Mouse (Mus musculus) liver, adult 2 months (tissue): ENCODE measurements around the gene Flna. TPM values are rescaled to one million over a fixed set of nuclear protein-coding genes. Genes with fewer than 3 reads are reported as not detected.

Experiments
- DNase-seq: peaks from one replicate; pipeline ENCODE4 v3.0.0-alpha.2; 2011; ENCODE audit warnings: low read depth, low spot score; ENCODE audit errors: extremely low read depth
- H3K27ac ChIP-seq: fragments of 200-500 bp; replicated peaks from 2 replicates; pipeline ENCODE4 v1.5.1; 2012; ENCODE audit warnings: low read depth, mild to moderate bottlenecking, control low read depth, inconsistent platforms, low read length; ENCODE audit not compliant: insufficient read depth
- H3K27me3 ChIP-seq: fragments of 200-500 bp; 2 replicates; pipeline ENCODE4 v1.6.1; 2012; ENCODE audit warnings: mild to moderate bottlenecking, moderate library complexity, low read length, inconsistent platforms; ENCODE audit not compliant: control insufficient read depth, insufficient read depth
- H3K36me3 ChIP-seq: fragments of 200-500 bp; 2 replicates; pipeline ENCODE4 v1.6.1; 2012; ENCODE audit warnings: low read length, inconsistent platforms; ENCODE audit not compliant: control insufficient read depth, insufficient read depth
- H3K4me1 ChIP-seq: fragments of 200-500 bp; 2 replicates; pipeline ENCODE4 v1.6.1; 2011; ENCODE audit warnings: low read length; ENCODE audit not compliant: control insufficient read depth, insufficient read depth
- H3K4me3 ChIP-seq: fragments of 200-500 bp; 2 replicates; pipeline ENCODE4 v1.5.1; 2011; ENCODE audit warnings: low read depth, mild to moderate bottlenecking, control low read depth, low read length, moderate library complexity; ENCODE audit not compliant: insufficient read depth
- H3K79me2 ChIP-seq: fragments of 200-500 bp; 2 replicates; pipeline ENCODE4 v1.6.1; 2012; ENCODE audit warnings: inconsistent platforms, mild to moderate bottlenecking, low read length, moderate library complexity; ENCODE audit not compliant: control insufficient read depth, insufficient read depth
- H3K9ac ChIP-seq: fragments of 200-500 bp; 2 replicates; pipeline ENCODE4 v1.6.1; 2012; ENCODE audit warnings: low read depth, mild to moderate bottlenecking, control low read depth, inconsistent platforms, low read length
- CTCF ChIP-seq: fragments of 200-500 bp; IDR thresholded peaks from 2 replicates; pipeline ENCODE4 v1.5.1; 2011; ENCODE audit warnings: low read depth, low read length, control low read depth
- POLR2A ChIP-seq: fragments of 200-500 bp; IDR thresholded peaks from 2 replicates; pipeline ENCODE4 v1.6.1; 2011; ENCODE audit warnings: low read length, control low read depth; ENCODE audit not compliant: insufficient read depth; ENCODE audit errors: extremely low read depth
- WGBS: fragments of 180-500 bp; shearing (Covaris S2); methylation state at CpG from one replicate; pipeline ENCODE4 v1.1.7; 2018; 5-methylcytosine and 5-hydroxymethylcytosine counted together
- polyA plus RNA-seq: library from polyadenylated mRNA; depleted of rRNA; stranded (reverse); fragments of >200 nt; gene quantifications from 2 replicates; pipeline ENCODE4 v1.2.3, GENCODE M21; 2012
- total RNA-seq: library from RNA; depleted of rRNA; stranded (reverse); fragments of >200 nt; gene quantifications from 2 replicates; pipeline ENCODE4 v1.2.3, GENCODE M21; 2014

Flna gene
- total and polyA plus RNA-seq, 2 experiments = 24.4 to 34.8 TPM

DNA sequence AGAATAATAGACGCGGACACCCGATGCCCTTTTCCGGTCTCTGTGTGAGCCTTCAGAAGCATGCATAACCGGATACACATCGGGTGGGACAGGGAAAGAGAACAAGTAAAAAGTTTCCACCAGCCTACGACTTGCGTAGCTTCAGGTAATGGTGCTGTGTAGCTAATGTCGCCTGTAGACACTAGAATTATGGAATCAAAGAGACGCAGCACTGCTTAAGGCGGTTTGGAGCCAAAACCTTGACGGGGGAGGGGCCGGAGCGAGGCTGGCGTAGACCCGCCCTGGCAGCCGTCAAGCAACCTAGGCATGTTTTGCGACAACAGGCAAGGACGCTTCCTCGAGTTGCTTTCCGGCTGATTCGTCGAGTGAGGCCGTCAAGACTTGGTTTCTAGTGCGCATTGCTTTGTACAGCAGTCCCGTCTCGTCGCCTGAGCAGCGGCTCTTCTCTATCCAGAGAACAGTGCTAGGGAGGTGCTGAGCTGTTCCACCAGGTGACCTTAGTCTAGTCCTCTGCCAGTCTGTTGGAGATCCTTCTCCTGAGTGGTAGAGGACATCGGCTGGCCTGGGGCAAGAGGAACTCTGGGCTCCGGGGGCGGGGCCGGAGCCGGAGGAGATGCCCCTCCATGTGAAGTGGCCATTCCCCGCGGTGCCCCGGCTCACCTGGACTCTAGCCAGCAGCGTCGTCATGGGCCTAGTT lies 32.9 kb upstream of the Flna start:
- peaks cover 6% of the 10 kb centered on the region; the same call in 1 of the 2 replicates for H3K4me1 ChIP-seq
- no peaks in the 10 kb centered on the region for H3K27me3 ChIP-seq
- WGBS = 0% methylated on average over 39 of the region's 39 CpGs
- H3K4me3 ChIP-seq = peak overlapping the region; percentile 67
- peak overlapping the region; percentile 91 for H3K9ac ChIP-seq
- H3K36me3 ChIP-seq = no peaks in the 10 kb centered on the region
- TF ChIP-seq CTCF = no peak
- TF ChIP-seq POLR2A = peak; percentile 51; the same call in 1 of the 2 replicates
- peak; percentile 80 for DNase-seq
- peaks cover 3% of the 10 kb centered on the region; the same call in 1 of the 2 replicates for H3K79me2 ChIP-seq
- H3K27ac ChIP-seq = peak overlapping the region; percentile 92

- TF ChIP-seq CTCF (no peak), POLR2A (peak; percentile 34; the same call in 1 of the 2 replicates)
- peak within 1 kb of the TSS; percentile 91 for H3K9ac ChIP-seq
Measured at GRCm38 (mm10) chrX:74281732-74282394, 32.2 kb upstream of the Flna start, which contains the start of the genes Taz and Dnase1l1. Gene Taz (plus strand): TSS chrX:74281912. Gene Dnase1l1 (minus strand): TSS chrX:74282337.

DNA sequence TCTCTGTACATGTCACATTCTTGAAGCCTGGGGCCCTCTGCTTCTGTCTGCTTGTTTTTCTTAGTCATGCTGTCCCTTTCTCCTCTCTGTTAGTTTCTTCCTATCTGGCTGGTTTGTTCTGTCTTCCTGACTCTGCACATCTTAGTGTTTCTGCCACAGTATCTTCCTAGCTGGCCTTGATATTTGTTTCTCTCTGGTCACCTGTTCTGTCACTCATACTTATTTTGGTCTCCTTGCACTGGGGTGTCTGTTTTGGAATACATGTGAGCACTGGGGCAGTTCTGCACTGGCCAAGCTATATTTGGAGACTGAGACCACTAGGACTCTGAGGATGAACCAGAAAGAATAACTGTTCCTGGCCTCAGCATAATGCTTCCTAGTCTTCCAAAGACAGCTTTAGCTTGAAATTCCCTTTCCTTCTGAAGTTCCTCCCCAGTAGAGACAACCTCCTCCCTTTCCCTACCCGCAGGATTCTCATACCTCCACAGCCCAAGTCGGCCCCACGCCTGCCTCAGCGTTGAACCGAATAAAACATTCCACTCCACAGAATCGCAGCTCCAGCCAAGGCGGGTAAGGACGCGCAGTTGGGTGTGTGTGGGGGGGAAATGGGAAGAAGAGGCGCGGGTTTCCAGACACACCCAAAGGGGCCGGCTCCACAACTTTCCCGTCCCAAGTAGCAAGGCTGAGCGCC lies 31.6 kb upstream of the Flna start:
- WGBS = under 1% methylated on average over 13 of the region's 14 CpGs
- peak overlapping the region; percentile 67 for H3K4me3 ChIP-seq
- H3K4me1 ChIP-seq = peaks cover 6% of the 10 kb centered on the region; the same call in 1 of the 2 replicates
- H3K36me3 ChIP-seq = no peaks in the 10 kb centered on the region
- TF ChIP-seq CTCF (no peak), POLR2A (no peak)
- DNase-seq = no peak
- H3K27me3 ChIP-seq = no peaks in the 10 kb centered on the region
- H3K27ac ChIP-seq = peak overlapping the region; percentile 52
- peaks cover 3% of the 10 kb centered on the region; the same call in 1 of the 2 replicates for H3K79me2 ChIP-seq
- H3K9ac ChIP-seq = peak overlapping the region; percentile 59

More at GRCm38 (mm10) chrX:74281732-74282394, 32.2 kb upstream of the Flna start, which contains the start of the genes Taz and Dnase1l1:
- DNase-seq = peak; percentile 88
- WGBS = under 1% methylated on average over 16 of the region's 16 CpGs
- peak within 1 kb of the TSS; percentile 92 for H3K27ac ChIP-seq
- no peaks in the 10 kb centered on the region for H3K27me3 ChIP-seq
- peaks cover 3% of the 10 kb centered on the region; the same call in 1 of the 2 replicates for H3K79me2 ChIP-seq
- peak within 1 kb of the TSS; percentile 67 for H3K4me3 ChIP-seq
- H3K4me1 ChIP-seq = peaks cover 6% of the 10 kb centered on the region; the same call in 1 of the 2 replicates
- H3K36me3 ChIP-seq = no peaks in the 10 kb centered on the region

DNA sequence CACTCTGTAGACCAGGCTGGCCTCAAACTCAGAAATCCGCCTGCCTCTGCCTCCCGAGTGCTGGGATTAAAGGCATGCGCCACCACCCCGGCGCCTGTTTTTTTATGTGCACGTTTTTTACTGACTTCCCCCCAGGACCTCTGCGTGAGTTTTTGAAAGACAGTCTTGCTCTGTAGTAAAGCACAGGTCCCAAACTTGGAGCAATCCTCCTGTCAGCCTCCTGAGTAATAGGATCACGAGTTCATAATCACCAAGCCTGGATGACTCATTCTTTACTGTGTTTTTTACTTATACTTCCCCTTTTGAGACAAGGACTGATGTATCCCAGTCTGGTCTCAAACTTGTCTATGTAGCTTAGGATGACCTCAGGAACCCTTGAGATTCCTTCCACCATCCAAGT lies 28.3 kb upstream of the Flna start:
- TF ChIP-seq CTCF = no peak
- TF ChIP-seq POLR2A = no peak
- H3K27ac ChIP-seq = no peak overlapping the region
- H3K9ac ChIP-seq = no peak overlapping the region
- no peaks in the 10 kb centered on the region for H3K27me3 ChIP-seq
- H3K4me1 ChIP-seq = peaks cover 1% of the 10 kb centered on the region; the same call in 1 of the 2 replicates
- 83% methylated on average over 8 of the region's 8 CpGs for WGBS
- no peaks in the 10 kb centered on the region for H3K79me2 ChIP-seq
- H3K4me3 ChIP-seq = no peak overlapping the region
- peaks cover 3% of the 10 kb centered on the region; the same call in 1 of the 2 replicates for H3K36me3 ChIP-seq
- DNase-seq = no peak

GRCm38 (mm10) chrX:74273422-74274322 lies 24.1 kb upstream of the Flna start:
- no peaks in the 10 kb centered on the region for H3K79me2 ChIP-seq
- TF ChIP-seq POLR2A (no peak), CTCF (no peak)
- H3K27me3 ChIP-seq = no peaks in the 10 kb centered on the region
- H3K4me1 ChIP-seq = peaks cover 3% of the 10 kb centered on the region; the same call in 1 of the 2 replicates
- WGBS = 31% methylated on average over 10 of the region's 10 CpGs
- H3K9ac ChIP-seq = no peak overlapping the region
- H3K4me3 ChIP-seq = no peak overlapping the region
- no peak for DNase-seq
- H3K36me3 ChIP-seq = peaks cover 14% of the 10 kb centered on the region
- 0 out of 2 replicates have a peak overlapping the region, but pooled peaks have one; percentile 27 for H3K27ac ChIP-seq
